Mouse (Mus musculus): ENCODE results near the gene Zfp36l2.

- TF ChIP-seq POLR2A (IDR thresholded peaks at IDR 0.05; ENCODE audit: extremely low read depth, insufficient read depth, low read length) (no peak), CTCF (IDR thresholded peaks at IDR 0.05; ENCODE audit: extremely low read depth, insufficient read depth, low read length) (no peak)
Observed at GRCm38 (mm10) chr17:84165735-84166134, 22.0 kb downstream of the Zfp36l2 start.

Data from cortical plate, adult 2 months (tissue).